Mouse (Mus musculus) ES-Bruce4 (cell line): Measurements from ENCODE around the gene Pepd. TPM values are rescaled to one million over a fixed set of nuclear protein-coding genes. Genes with fewer than 3 reads are reported as not detected.

Experiments used
- H3K27ac ChIP-seq: 2 replicates; pipeline ENCODE4 v1.5.1; 2012; ENCODE audit warnings: low read length, inconsistent platforms; ENCODE audit not compliant: insufficient read depth
- H3K27me3 ChIP-seq: 2 replicates; pipeline ENCODE4 v1.6.1; 2012; ENCODE audit warnings: mild to moderate bottlenecking, low read length, inconsistent platforms; ENCODE audit not compliant: control insufficient read depth, poor library complexity, insufficient read depth, severe bottlenecking
- H3K36me3 ChIP-seq: 2 replicates; pipeline ENCODE4 v1.6.1; 2012; ENCODE audit warnings: inconsistent platforms, mild to moderate bottlenecking, low read length, moderate library complexity; ENCODE audit not compliant: control insufficient read depth, poor library complexity, insufficient read depth, severe bottlenecking
- H3K4me1 ChIP-seq: one replicate; pipeline ENCODE4 v1.8.1; 2011; ENCODE audit warnings: low read length; ENCODE audit not compliant: control insufficient read depth, insufficient read depth
- H3K4me3 ChIP-seq: 2 replicates; pipeline ENCODE4 v1.5.1; 2011; ENCODE audit warnings: low read depth, mild to moderate bottlenecking, low read length
- H3K9ac ChIP-seq: 2 replicates; pipeline ENCODE4 v1.6.1; 2012; ENCODE audit warnings: low read depth, mild to moderate bottlenecking, inconsistent platforms; ENCODE audit not compliant: poor library complexity, severe bottlenecking
- H3K9me3 ChIP-seq: replicated peaks from 2 replicates; pipeline ENCODE4 v1.6.1; 2012; ENCODE audit warnings: mild to moderate bottlenecking, low read length, inconsistent platforms; ENCODE audit not compliant: control insufficient read depth, poor library complexity, insufficient read depth, severe bottlenecking
- CTCF ChIP-seq: IDR thresholded peaks from one replicate; pipeline ENCODE4 v1.8.1; 2011; ENCODE audit warnings: low read depth, low read length
- EP300 ChIP-seq: IDR thresholded peaks from 2 replicates; pipeline ENCODE4 v1.6.1; 2011; ENCODE audit warnings: low read depth, low read length; ENCODE audit not compliant: insufficient read depth
- POLR2A ChIP-seq: IDR thresholded peaks from one replicate; pipeline ENCODE4 v1.8.1; 2011; ENCODE audit warnings: low read length; ENCODE audit not compliant: insufficient read depth
- polyA plus RNA-seq: library from polyadenylated mRNA; stranded (reverse); fragments of >200 nt; gene quantifications from 2 replicates; pipeline ENCODE4 v1.2.4, GENCODE M21; 2011; ENCODE audit warnings: low read depth; ENCODE audit not compliant: missing spikeins, insufficient read depth, insufficient read length

Gene Pepd
- polyA plus RNA-seq, 1 experiment = 17.7 TPM

- Histone ChIP-seq H3K9me3 (no peaks in the 10 kb centered on the region), H3K4me1 (peaks cover 1% of the 10 kb centered on the region), H3K27me3 (no peaks in the 10 kb centered on the region), H3K27ac (no peak overlapping the region), H3K36me3 (peaks cover 4% of the 10 kb centered on the region; the same call in 1 of the 2 replicates), H3K9ac (peak overlapping the region; percentile 92), H3K4me3 (peak overlapping the region; percentile 99)
- TF ChIP-seq CTCF (no peak), EP300 (no peak), POLR2A (no peak)
Measured at GRCm38 (mm10) chr7:35054977-35055618, 142.9 kb downstream of the Pepd start.

GRCm38 (mm10) chr7:35055619-35056435 lies 143.6 kb downstream of the Pepd start:
- Histone ChIP-seq H3K9ac (peak overlapping the region; percentile 92), H3K36me3 (no peaks in the 10 kb centered on the region; the same call in 1 of the 2 replicates), H3K4me3 (peak overlapping the region; percentile 99), H3K27me3 (no peaks in the 10 kb centered on the region), H3K27ac (peak overlapping the region; percentile 45; the same call in 1 of the 2 replicates), H3K4me1 (peaks cover 1% of the 10 kb centered on the region), H3K9me3 (no peaks in the 10 kb centered on the region)
- no peak for TF ChIP-seq CTCF
- TF ChIP-seq POLR2A = no peak
- no peak for TF ChIP-seq EP300

DNA sequence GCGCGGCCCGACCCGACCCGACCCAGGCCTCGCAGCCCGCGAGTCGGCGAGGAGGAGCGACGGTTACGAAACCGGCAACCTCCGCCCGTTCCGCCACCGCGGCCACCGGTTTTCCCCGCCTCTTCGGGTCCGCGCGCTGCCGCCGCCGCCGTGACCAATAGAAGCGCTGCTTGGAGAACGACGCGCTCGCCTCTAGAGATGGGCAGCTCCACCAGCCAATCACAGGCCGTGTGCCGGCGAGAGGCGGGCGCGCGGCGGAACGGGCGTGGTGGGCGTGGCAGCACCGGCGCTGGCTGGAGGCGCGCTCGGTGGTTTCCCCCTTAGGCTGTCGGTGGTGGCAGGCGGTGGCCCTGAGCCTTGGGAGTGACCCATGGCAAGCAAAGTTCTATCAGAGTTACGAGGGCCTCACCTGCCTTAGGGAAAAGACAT lies 144.3 kb downstream of the Pepd start, which contains the start of gene Cebpg:
Cebpg (minus strand) TSS at position 138 of the 429 bp plus-strand sequence.
- Histone ChIP-seq H3K9me3 (no peaks in the 10 kb centered on the region), H3K4me3 (peak within 1 kb of the TSS; percentile 99), H3K27me3 (no peaks in the 10 kb centered on the region), H3K27ac (peak within 1 kb of the TSS; percentile 45; the same call in 1 of the 2 replicates), H3K9ac (peak within 1 kb of the TSS; percentile 92), H3K36me3 (no peaks in the 10 kb centered on the region), H3K4me1 (peaks cover 1% of the 10 kb centered on the region)
- TF ChIP-seq EP300 (no peak), POLR2A (no peak), CTCF (no peak)

DNA sequence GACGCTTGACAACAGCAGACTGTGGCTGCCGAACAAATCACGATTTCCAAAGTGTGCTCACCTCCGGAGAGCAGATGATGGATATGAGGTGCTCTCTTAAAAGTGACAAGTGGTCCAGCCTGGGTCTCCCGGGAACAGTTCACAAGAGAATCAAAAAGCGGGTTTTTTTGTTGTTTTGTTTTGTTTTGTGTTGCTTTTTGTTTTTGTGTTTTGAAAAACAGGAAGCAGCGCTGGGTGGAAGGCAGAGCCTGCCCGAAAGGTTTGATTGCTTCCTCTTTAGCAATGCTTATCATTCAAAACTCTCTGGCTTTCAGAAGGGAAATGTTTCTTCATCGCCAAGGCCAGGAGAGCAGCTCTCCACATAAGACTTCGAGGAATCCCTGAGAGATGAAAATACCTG lies 144.8 kb downstream of the Pepd start:
- Histone ChIP-seq H3K9me3 (no peaks in the 10 kb centered on the region), H3K9ac (peak overlapping the region; percentile 40; the same call in 1 of the 2 replicates), H3K4me1 (peaks cover 1% of the 10 kb centered on the region), H3K36me3 (no peaks in the 10 kb centered on the region), H3K27ac (no peak overlapping the region), H3K27me3 (no peaks in the 10 kb centered on the region), H3K4me3 (peak overlapping the region; percentile 39)
- no peak for TF ChIP-seq CTCF
- TF ChIP-seq POLR2A = no peak
- TF ChIP-seq EP300 = no peak

- Histone ChIP-seq H3K9ac (0 out of 2 replicates have a peak overlapping the region, but pooled peaks have one; percentile 40), H3K36me3 (no peaks in the 10 kb centered on the region), H3K27ac (no peak overlapping the region), H3K4me3 (no peak overlapping the region), H3K9me3 (no peaks in the 10 kb centered on the region), H3K4me1 (peaks cover 1% of the 10 kb centered on the region), H3K27me3 (no peaks in the 10 kb centered on the region)
- TF ChIP-seq POLR2A (no peak), EP300 (no peak), CTCF (no peak)
Measured at GRCm38 (mm10) chr7:35057569-35057968, 145.4 kb downstream of the Pepd start.

GRCm38 (mm10) chr7:35058329-35058728 lies 146.2 kb downstream of the Pepd start:
- H3K4me3 ChIP-seq = no peak overlapping the region
- no peak overlapping the region for H3K9ac ChIP-seq
- no peak for TF ChIP-seq EP300
- no peak for TF ChIP-seq CTCF
- H3K36me3 ChIP-seq = no peaks in the 10 kb centered on the region
- no peak overlapping the region for H3K27ac ChIP-seq
- no peaks in the 10 kb centered on the region for H3K9me3 ChIP-seq
- no peaks in the 10 kb centered on the region for H3K27me3 ChIP-seq
- peaks cover 1% of the 10 kb centered on the region for H3K4me1 ChIP-seq
